Mouse (Mus musculus) G1E (cell line): ENCODE measurements around the gene Sowahb.

Experiments
- CTCF ChIP-seq: IDR thresholded peaks from 2 replicates; pipeline ENCODE4 v1.5.1; 2012; ENCODE audit warnings: low read depth, low read length, inconsistent platforms, mixed read lengths
- GATA2 ChIP-seq: IDR thresholded peaks from 2 replicates; pipeline ENCODE4 v1.6.1; 2012; ENCODE audit warnings: low read depth, low read length, inconsistent platforms, borderline replicate concordance

GRCm38 (mm10) chr5:93024754-93025280 lies 20.0 kb downstream of the Sowahb start:
- TF ChIP-seq CTCF (no peak), GATA2 (no peak)
